Mouse (Mus musculus): ENCODE measurements around the gene Lztr1. TPM values are rescaled to one million over a fixed set of nuclear protein-coding genes. Genes with fewer than 3 reads are reported as not detected.
A peak's percentile ranks its signal among the peaks of the same experiment; 100 is the strongest.

Lztr1 gene
- polyA plus RNA-seq, 1 experiment from 2014 or later: 27.3 TPM

DNA sequence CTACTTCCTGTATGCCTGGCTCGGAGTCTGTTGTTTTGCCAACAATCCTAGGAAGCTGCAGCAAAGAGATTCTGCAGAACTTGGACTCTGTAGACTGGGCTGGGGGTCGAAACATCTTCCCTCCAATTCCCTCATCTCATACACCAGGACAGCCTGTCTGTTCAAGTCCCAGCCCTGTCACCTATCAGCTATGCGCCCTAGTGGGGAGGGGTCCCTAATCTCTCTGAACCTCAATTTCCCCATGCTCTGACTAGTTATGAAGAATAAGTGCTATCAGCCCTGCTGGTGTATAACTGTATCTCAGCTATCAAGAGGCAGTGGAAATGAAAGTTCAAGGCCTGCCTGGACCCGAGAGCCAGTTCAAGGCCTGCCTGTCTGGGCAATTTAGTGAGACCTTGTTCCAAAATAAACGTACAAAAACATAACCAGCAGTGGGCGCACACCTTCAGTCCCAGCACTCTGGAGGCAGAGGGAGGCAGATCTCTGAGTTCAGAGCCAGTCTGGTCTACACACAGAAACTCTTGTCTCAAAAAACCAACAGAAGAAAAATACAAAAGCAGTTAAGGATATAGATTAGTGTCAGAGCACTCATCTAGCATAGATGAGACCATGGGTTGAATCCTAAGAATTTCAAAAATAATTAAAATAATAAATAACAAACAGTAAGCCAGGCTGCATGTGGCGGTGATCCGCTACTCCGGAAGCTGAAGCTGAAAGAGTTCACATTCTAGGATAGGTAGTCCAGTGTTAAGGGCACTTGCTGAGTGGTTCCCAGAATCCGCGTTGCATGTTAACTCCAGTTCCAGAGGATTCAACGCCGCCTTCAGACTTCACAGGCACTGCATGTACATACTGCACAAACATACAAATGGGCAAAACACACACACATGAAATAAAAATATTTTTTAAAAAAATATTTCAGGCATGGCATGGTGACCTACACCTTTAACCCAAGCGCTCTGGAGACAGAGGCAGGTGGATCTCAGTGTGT lies 19.7 kb upstream of the Lztr1 start:
- H3K27ac ChIP-seq (replicated peaks): no peak overlapping the region
- H3K4me2 ChIP-seq (replicated peaks; ENCODE audit: low read depth): peak overlapping the region; percentile 80
- peak overlapping the region; percentile 56; the same call in 1 of the 2 replicates for H3K9ac ChIP-seq (ENCODE audit: low read length)
- no peaks in the 10 kb centered on the region for H3K9me3 ChIP-seq (ENCODE audit: control insufficient read depth, low read length)
- H3K4me1 ChIP-seq (replicated peaks; ENCODE audit: control insufficient read depth, insufficient read depth): no peaks in the 10 kb centered on the region
- H3K36me3 ChIP-seq (ENCODE audit: control insufficient read depth, insufficient read depth, low read length): peaks cover 8% of the 10 kb centered on the region; the same call in 1 of the 2 replicates
- ATAC-seq (ENCODE audit: low FRiP score, low TSS enrichment) (no peak), DNase-seq (ENCODE audit: low spot score) (no peak)
- WGBS: 44% methylated on average over 14 of the region's 14 CpGs
- H3K4me3 ChIP-seq (ENCODE audit: low read depth, low read length): peak overlapping the region; percentile 40
- TF ChIP-seq CTCF (IDR thresholded peaks at IDR 0.05; ENCODE audit: low read depth) (peak; percentile 55), EP300 (optimal IDR thresholded peaks at IDR 0.05) (no peak)
- H3K27me3 ChIP-seq (ENCODE audit: control insufficient read depth, insufficient read depth, low read length): no peaks in the 10 kb centered on the region

DNA sequence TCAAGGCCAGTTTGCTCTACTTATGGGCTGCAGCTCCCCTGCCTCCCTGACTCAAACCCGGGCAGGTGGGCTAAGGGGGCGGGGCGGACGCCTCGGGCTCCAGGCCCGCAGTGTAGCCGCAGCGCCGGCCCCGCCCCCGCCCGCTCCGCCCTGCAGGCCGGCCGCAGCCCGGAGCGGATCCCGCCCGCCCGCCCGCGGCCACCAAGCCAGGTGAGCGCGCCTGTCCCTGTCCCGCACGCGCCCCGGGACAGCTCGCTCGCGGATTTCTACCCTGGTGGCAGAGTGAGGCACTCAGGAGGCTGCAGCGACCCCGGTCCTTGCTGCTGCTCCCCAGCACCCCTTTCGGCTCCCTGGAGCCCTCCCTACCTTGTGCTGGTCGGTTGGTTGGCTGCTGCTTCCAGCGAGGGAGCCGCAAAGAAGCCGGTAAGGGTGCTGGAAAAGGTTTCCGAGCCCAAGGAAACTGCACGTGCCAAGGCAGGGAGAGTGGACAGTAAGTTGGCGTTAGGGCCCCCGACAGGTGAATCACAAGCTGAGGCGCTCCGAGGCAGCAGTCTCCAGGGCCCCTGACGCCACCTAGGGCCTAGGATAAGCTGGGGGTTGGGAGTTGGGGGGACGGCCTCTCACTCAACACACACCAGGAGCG lies 18.9 kb upstream of the Lztr1 start, which contains the start of gene Aifm3:
Gene Aifm3, plus strand, starts transcription at position 143 of the 643 bp plus-strand sequence.
- peak; percentile 67 for DNase-seq (ENCODE audit: low spot score)
- peaks cover 6% of the 10 kb centered on the region; the same call in 1 of the 2 replicates for H3K36me3 ChIP-seq (ENCODE audit: control insufficient read depth, insufficient read depth, low read length)
- no peak within 1 kb of the TSS for H3K27ac ChIP-seq (replicated peaks)
- H3K27me3 ChIP-seq (ENCODE audit: control insufficient read depth, insufficient read depth, low read length): no peaks in the 10 kb centered on the region
- H3K9ac ChIP-seq (ENCODE audit: low read length): peak within 1 kb of the TSS; percentile 56
- 2% methylated on average over 29 of the region's 47 CpGs for WGBS
- no peak for TF ChIP-seq EP300 (optimal IDR thresholded peaks at IDR 0.05)
- ATAC-seq (ENCODE audit: low FRiP score, low TSS enrichment): peak; percentile 75
- peak within 1 kb of the TSS; percentile 80 for H3K4me2 ChIP-seq (replicated peaks; ENCODE audit: low read depth)
- H3K4me1 ChIP-seq (replicated peaks; ENCODE audit: control insufficient read depth, insufficient read depth): no peaks in the 10 kb centered on the region
- H3K9me3 ChIP-seq (ENCODE audit: control insufficient read depth, low read length): no peaks in the 10 kb centered on the region
- peak within 1 kb of the TSS; percentile 40 for H3K4me3 ChIP-seq (ENCODE audit: low read depth, low read length)

DNA sequence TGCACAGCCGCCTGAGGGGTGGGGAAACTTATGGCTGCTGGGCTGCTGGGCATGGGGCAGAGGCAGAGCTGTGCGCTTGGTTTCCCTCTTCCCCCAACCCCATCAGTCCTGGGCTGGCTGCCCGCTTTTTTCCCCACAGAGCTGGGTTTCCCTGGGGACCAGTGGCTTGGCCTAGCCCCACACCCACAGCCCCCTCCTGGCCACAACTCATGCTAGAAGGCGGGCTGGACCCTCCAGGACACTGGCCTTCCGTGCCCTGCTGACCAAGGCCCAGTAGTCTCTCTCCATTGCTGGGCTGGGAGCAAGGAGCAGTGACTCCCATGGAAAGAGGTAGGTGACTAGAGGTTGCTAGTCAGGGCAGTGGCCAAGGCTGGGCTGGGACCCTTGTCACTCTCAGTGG lies 17.3 kb upstream of the Lztr1 start:
- ATAC-seq (ENCODE audit: low FRiP score, low TSS enrichment): no peak
- no peak overlapping the region for H3K27ac ChIP-seq (replicated peaks)
- no peaks in the 10 kb centered on the region for H3K27me3 ChIP-seq (ENCODE audit: control insufficient read depth, insufficient read depth, low read length)
- H3K9ac ChIP-seq (ENCODE audit: low read length): no peak overlapping the region
- 90% methylated on average over 5 of the region's 5 CpGs for WGBS
- H3K36me3 ChIP-seq (ENCODE audit: control insufficient read depth, insufficient read depth, low read length): no peaks in the 10 kb centered on the region
- no peak overlapping the region for H3K4me2 ChIP-seq (replicated peaks; ENCODE audit: low read depth)
- no peak for DNase-seq (ENCODE audit: low spot score)
- TF ChIP-seq CTCF (IDR thresholded peaks at IDR 0.05; ENCODE audit: low read depth): no peak
- no peak for TF ChIP-seq EP300 (optimal IDR thresholded peaks at IDR 0.05)
- H3K4me3 ChIP-seq (ENCODE audit: low read depth, low read length): no peak overlapping the region
- no peaks in the 10 kb centered on the region for H3K9me3 ChIP-seq (ENCODE audit: control insufficient read depth, low read length)
- no peaks in the 10 kb centered on the region for H3K4me1 ChIP-seq (replicated peaks; ENCODE audit: control insufficient read depth, insufficient read depth)

DNA sequence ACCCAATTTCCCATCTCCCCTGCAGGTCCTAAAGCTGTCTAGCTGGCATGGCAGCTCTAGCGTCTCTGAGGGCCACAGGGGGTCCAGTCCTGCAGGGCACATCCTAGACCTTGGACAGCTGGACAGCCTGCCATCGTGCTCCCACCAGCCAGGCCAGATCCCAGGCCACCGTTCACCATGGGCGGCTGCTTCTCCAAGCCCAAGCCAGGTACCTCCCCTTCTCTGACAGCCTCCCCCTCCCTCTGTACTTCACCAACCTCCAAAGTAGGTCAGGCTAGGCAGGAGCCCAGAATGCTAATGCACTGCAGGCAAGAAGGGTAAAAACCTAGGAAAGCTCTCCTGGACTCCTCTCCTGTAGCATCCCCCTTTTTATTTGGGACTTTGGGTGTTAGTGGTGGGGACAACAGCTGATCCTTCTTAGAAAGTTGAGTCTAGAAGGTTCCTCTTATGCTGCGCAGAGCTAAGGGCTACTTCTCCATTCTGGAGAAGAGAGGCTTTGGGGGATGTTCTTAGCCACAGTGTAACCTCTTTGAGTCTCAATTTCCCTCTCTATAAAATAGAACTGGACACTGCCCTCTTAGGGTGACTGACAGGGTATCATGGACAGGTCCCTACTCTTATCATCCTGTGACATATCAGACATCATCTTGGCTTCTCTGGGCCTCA lies 16.5 kb upstream of the Lztr1 start:
- Histone ChIP-seq H3K4me1 (replicated peaks; ENCODE audit: control insufficient read depth, insufficient read depth) (no peaks in the 10 kb centered on the region), H3K36me3 (ENCODE audit: control insufficient read depth, insufficient read depth, low read length) (no peaks in the 10 kb centered on the region), H3K27ac (replicated peaks) (no peak overlapping the region), H3K4me2 (replicated peaks; ENCODE audit: low read depth) (no peak overlapping the region), H3K9ac (ENCODE audit: low read length) (no peak overlapping the region), H3K9me3 (ENCODE audit: control insufficient read depth, low read length) (no peaks in the 10 kb centered on the region), H3K4me3 (ENCODE audit: low read depth, low read length) (no peak overlapping the region), H3K27me3 (ENCODE audit: control insufficient read depth, insufficient read depth, low read length) (no peaks in the 10 kb centered on the region)
- ATAC-seq (ENCODE audit: low FRiP score, low TSS enrichment) (no peak), DNase-seq (ENCODE audit: low spot score) (no peak)
- TF ChIP-seq CTCF (IDR thresholded peaks at IDR 0.05; ENCODE audit: low read depth) (no peak), EP300 (optimal IDR thresholded peaks at IDR 0.05) (no peak)
- WGBS: 69% methylated on average over 5 of the region's 5 CpGs

DNA sequence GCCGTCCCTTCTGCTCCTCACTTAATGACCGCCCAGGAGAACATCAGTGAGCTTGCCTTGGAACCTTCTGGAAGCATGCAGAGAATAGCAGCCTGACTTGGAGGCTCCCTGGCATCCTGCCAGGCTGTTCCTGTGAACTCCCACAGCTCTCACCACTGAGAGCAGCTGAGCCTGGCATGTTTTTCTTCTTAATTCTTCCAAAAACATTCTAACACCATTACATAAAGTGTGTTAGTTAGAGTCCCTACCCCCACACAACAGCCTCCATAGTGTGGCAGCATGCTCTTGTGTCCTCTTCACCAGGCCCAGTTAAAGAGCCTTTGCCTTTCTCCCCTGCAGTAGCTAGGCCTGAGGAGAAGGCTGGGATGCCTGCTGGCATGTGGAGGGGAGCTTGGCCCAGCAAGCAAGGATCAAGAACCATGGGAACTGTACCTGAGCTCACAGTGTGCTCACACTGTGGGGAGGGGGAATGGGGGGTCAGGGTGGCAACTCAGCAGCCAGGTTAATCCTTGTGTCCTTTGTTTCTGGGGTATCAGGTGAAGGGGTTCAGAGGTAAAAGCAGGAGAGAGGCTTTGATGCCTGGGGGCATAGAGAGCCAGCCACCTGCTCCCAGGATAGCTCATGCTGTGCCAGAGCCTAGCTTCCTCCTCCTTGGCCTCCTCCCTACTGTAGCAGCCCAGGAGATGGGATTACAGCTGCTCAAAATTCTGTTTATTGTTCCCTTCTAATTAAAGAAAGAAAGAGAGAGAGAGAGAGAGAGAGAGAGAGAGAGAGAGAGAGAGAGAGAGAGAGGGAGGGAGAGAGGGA lies 11.8 kb upstream of the Lztr1 start:
- no peak overlapping the region for H3K4me3 ChIP-seq (ENCODE audit: low read depth, low read length)
- no peaks in the 10 kb centered on the region for H3K9me3 ChIP-seq (ENCODE audit: control insufficient read depth, low read length)
- H3K27me3 ChIP-seq (ENCODE audit: control insufficient read depth, insufficient read depth, low read length): no peaks in the 10 kb centered on the region
- ATAC-seq (ENCODE audit: low FRiP score, low TSS enrichment) (0 out of 2 replicates have a peak, but pooled peaks have one; percentile 44), DNase-seq (ENCODE audit: low spot score) (peak; percentile 62)
- no peak overlapping the region; the same call in 1 of the 2 replicates for H3K9ac ChIP-seq (ENCODE audit: low read length)
- no peak overlapping the region for H3K4me2 ChIP-seq (replicated peaks; ENCODE audit: low read depth)
- no peak for TF ChIP-seq CTCF (IDR thresholded peaks at IDR 0.05; ENCODE audit: low read depth)
- no peak for TF ChIP-seq EP300 (optimal IDR thresholded peaks at IDR 0.05)
- H3K4me1 ChIP-seq (replicated peaks; ENCODE audit: control insufficient read depth, insufficient read depth): no peaks in the 10 kb centered on the region
- 46% methylated on average over 2 of the region's 2 CpGs for WGBS
- H3K27ac ChIP-seq (replicated peaks): no peak overlapping the region
- H3K36me3 ChIP-seq (ENCODE audit: control insufficient read depth, insufficient read depth, low read length): no peaks in the 10 kb centered on the region

All from stomach, postnatal 0 days (tissue).